Mouse (Mus musculus): Measurements from ENCODE around the gene Rnf181. TPM values are rescaled to one million over a fixed set of nuclear protein-coding genes. Genes with fewer than 3 reads are reported as not detected.

Gene Rnf181
- polyA plus RNA-seq, 1 experiment from 2014 or later, result 116 TPM

- Histone ChIP-seq H3K27me3 (ENCODE audit: insufficient read depth, low read length) (no peaks in the 10 kb centered on the region), H3K4me3 (ENCODE audit: low read depth, low read length) (no peak overlapping the region), H3K4me2 (peak overlapping the region; percentile 69; the same call in 1 of the 2 replicates), H3K4me1 (ENCODE audit: insufficient read depth) (0 out of 2 replicates have a peak, but pooled peaks cover 6% of the 10 kb centered on the region), H3K9me3 (ENCODE audit: low read depth, low read length) (no peaks in the 10 kb centered on the region), H3K36me3 (ENCODE audit: insufficient read depth) (peaks cover 34% of the 10 kb centered on the region), H3K9ac (no peak overlapping the region), H3K27ac (ENCODE audit: low read depth) (no peak overlapping the region)
- DNase-seq (no peak), ATAC-seq (ENCODE audit: insufficient read depth) (no peak)
- 75% methylated on average over 4 of the region's 4 CpGs for WGBS
- TF ChIP-seq CTCF (IDR thresholded peaks at IDR 0.05; ENCODE audit: low read depth), result no peak
Measured at GRCm38 (mm10) chr6:72346261-72346660, 20.5 kb downstream of the Rnf181 start.

GRCm38 (mm10) chr6:72345633-72346032 lies 21.1 kb downstream of the Rnf181 start:
- Histone ChIP-seq H3K4me3 (ENCODE audit: low read depth, low read length) (peak overlapping the region; percentile 93; the same call in 1 of the 2 replicates), H3K36me3 (ENCODE audit: insufficient read depth) (peaks cover 34% of the 10 kb centered on the region), H3K27me3 (ENCODE audit: insufficient read depth, low read length) (no peaks in the 10 kb centered on the region), H3K4me1 (ENCODE audit: insufficient read depth) (0 out of 2 replicates have a peak, but pooled peaks cover 6% of the 10 kb centered on the region), H3K9me3 (ENCODE audit: low read depth, low read length) (no peaks in the 10 kb centered on the region), H3K9ac (no peak overlapping the region), H3K27ac (ENCODE audit: low read depth) (no peak overlapping the region), H3K4me2 (peak overlapping the region; percentile 91)
- WGBS, result 45% methylated on average over 6 of the region's 6 CpGs
- DNase-seq, result no peak
- TF ChIP-seq CTCF (IDR thresholded peaks at IDR 0.05; ENCODE audit: low read depth), result no peak
- ATAC-seq (ENCODE audit: insufficient read depth), result no peak

- TF ChIP-seq CTCF (IDR thresholded peaks at IDR 0.05; ENCODE audit: low read depth), result no peak
- H3K4me1 ChIP-seq (ENCODE audit: insufficient read depth), result 0 out of 2 replicates have a peak, but pooled peaks cover 6% of the 10 kb centered on the region
- peak within 1 kb of the TSS; percentile 80 for H3K27ac ChIP-seq (ENCODE audit: low read depth)
- DNase-seq (peak; percentile 98), ATAC-seq (ENCODE audit: insufficient read depth) (peak; percentile 83)
- no peaks in the 10 kb centered on the region for H3K9me3 ChIP-seq (ENCODE audit: low read depth, low read length)
- H3K9ac ChIP-seq, result peak within 1 kb of the TSS; percentile 87
- peaks cover 28% of the 10 kb centered on the region for H3K36me3 ChIP-seq (ENCODE audit: insufficient read depth)
- no peaks in the 10 kb centered on the region for H3K27me3 ChIP-seq (ENCODE audit: insufficient read depth, low read length)
- WGBS, result under 1% methylated on average over 30 of the region's 30 CpGs
- H3K4me2 ChIP-seq, result peak within 1 kb of the TSS; percentile 91
- H3K4me3 ChIP-seq (ENCODE audit: low read depth, low read length), result peak within 1 kb of the TSS; percentile 93
Measured at GRCm38 (mm10) chr6:72345074-72345567, 21.6 kb downstream of the Rnf181 start, which contains the start of gene Usp39. TSS of gene Usp39 (minus strand) at chr6:72345184.

GRCm38 (mm10) chr6:72344396-72345073 lies 22.2 kb downstream of the Rnf181 start:
- DNase-seq (no peak), ATAC-seq (ENCODE audit: insufficient read depth) (peak; percentile 17; the same call in 1 of the 2 replicates)
- 0 out of 2 replicates have a peak, but pooled peaks cover 6% of the 10 kb centered on the region for H3K4me1 ChIP-seq (ENCODE audit: insufficient read depth)
- TF ChIP-seq CTCF (IDR thresholded peaks at IDR 0.05; ENCODE audit: low read depth), result no peak
- peaks cover 28% of the 10 kb centered on the region for H3K36me3 ChIP-seq (ENCODE audit: insufficient read depth)
- no peaks in the 10 kb centered on the region for H3K9me3 ChIP-seq (ENCODE audit: low read depth, low read length)
- H3K27ac ChIP-seq (ENCODE audit: low read depth), result peak overlapping the region; percentile 80
- peak overlapping the region; percentile 93 for H3K4me3 ChIP-seq (ENCODE audit: low read depth, low read length)
- H3K4me2 ChIP-seq, result peak overlapping the region; percentile 91
- WGBS, result under 1% methylated on average over 42 of the region's 42 CpGs
- peak overlapping the region; percentile 87 for H3K9ac ChIP-seq
- H3K27me3 ChIP-seq (ENCODE audit: insufficient read depth, low read length), result no peaks in the 10 kb centered on the region

GRCm38 (mm10) chr6:72340481-72340880 lies 26.3 kb downstream of the Rnf181 start:
- H3K9me3 ChIP-seq (ENCODE audit: low read depth, low read length), result no peaks in the 10 kb centered on the region
- H3K4me3 ChIP-seq (ENCODE audit: low read depth, low read length), result no peak overlapping the region
- H3K27ac ChIP-seq (ENCODE audit: low read depth), result no peak overlapping the region
- ATAC-seq (ENCODE audit: insufficient read depth) (no peak), DNase-seq (no peak)
- WGBS, result 59% methylated on average over 2 of the region's 2 CpGs
- 0 out of 2 replicates have a peak, but pooled peaks cover 4% of the 10 kb centered on the region for H3K4me1 ChIP-seq (ENCODE audit: insufficient read depth)
- peaks cover 51% of the 10 kb centered on the region for H3K36me3 ChIP-seq (ENCODE audit: insufficient read depth)
- no peak overlapping the region for H3K4me2 ChIP-seq
- H3K27me3 ChIP-seq (ENCODE audit: insufficient read depth, low read length), result no peaks in the 10 kb centered on the region
- no peak for TF ChIP-seq CTCF (IDR thresholded peaks at IDR 0.05; ENCODE audit: low read depth)
- no peak overlapping the region for H3K9ac ChIP-seq

GRCm38 (mm10) chr6:72333111-72333510 lies 33.6 kb downstream of the Rnf181 start:
- Histone ChIP-seq H3K4me3 (ENCODE audit: low read depth, low read length) (no peak overlapping the region), H3K27me3 (ENCODE audit: insufficient read depth, low read length) (no peaks in the 10 kb centered on the region), H3K9me3 (ENCODE audit: low read depth, low read length) (no peaks in the 10 kb centered on the region), H3K36me3 (ENCODE audit: insufficient read depth) (peaks cover 85% of the 10 kb centered on the region), H3K27ac (ENCODE audit: low read depth) (no peak overlapping the region), H3K9ac (no peak overlapping the region), H3K4me1 (ENCODE audit: insufficient read depth) (no peaks in the 10 kb centered on the region), H3K4me2 (no peak overlapping the region)
- WGBS, result 68% methylated on average over 5 of the region's 5 CpGs
- no peak for DNase-seq
- no peak for TF ChIP-seq CTCF (IDR thresholded peaks at IDR 0.05; ENCODE audit: low read depth)
- no peak for ATAC-seq (ENCODE audit: insufficient read depth)

GRCm38 (mm10) chr6:72330133-72330532 lies 36.6 kb downstream of the Rnf181 start:
- no peak overlapping the region for H3K27ac ChIP-seq (ENCODE audit: low read depth)
- H3K9ac ChIP-seq, result no peak overlapping the region
- H3K27me3 ChIP-seq (ENCODE audit: insufficient read depth, low read length), result no peaks in the 10 kb centered on the region
- ATAC-seq (ENCODE audit: insufficient read depth), result no peak
- no peaks in the 10 kb centered on the region for H3K4me1 ChIP-seq (ENCODE audit: insufficient read depth)
- no peak overlapping the region for H3K4me2 ChIP-seq
- no peak overlapping the region for H3K4me3 ChIP-seq (ENCODE audit: low read depth, low read length)
- no peak for TF ChIP-seq CTCF (IDR thresholded peaks at IDR 0.05; ENCODE audit: low read depth)
- no peak for DNase-seq
- no peaks in the 10 kb centered on the region for H3K9me3 ChIP-seq (ENCODE audit: low read depth, low read length)
- WGBS, result 87% methylated on average over 4 of the region's 4 CpGs
- peaks cover 84% of the 10 kb centered on the region for H3K36me3 ChIP-seq (ENCODE audit: insufficient read depth)
